Mouse (Mus musculus) cerebellum, adult 2 months (tissue): ENCODE results near the gene 1700025C18Rik. TPM values are rescaled to one million over a fixed set of nuclear protein-coding genes. Genes with fewer than 3 reads are reported as not detected.
A peak's percentile ranks its signal among the peaks of the same experiment; 100 is the strongest.

ENCODE experiments used
- DNase-seq, 2 experiments: peaks; one replicate each; pipeline ENCODE4 v3.0.0; 2021
- H3K27ac ChIP-seq: fragments of 200-500 bp; 2 replicates; pipeline ENCODE4 v1.5.1; 2012; ENCODE audit warnings: low read length, control low read depth, inconsistent platforms; ENCODE audit not compliant: insufficient read depth
- H3K27me3 ChIP-seq: fragments of 200-500 bp; 2 replicates; pipeline ENCODE4 v1.6.1; 2012; ENCODE audit warnings: inconsistent platforms, mild to moderate bottlenecking, low read length, moderate library complexity; ENCODE audit not compliant: control insufficient read depth, insufficient read depth
- H3K4me1 ChIP-seq: fragments of 200-500 bp; 2 replicates; pipeline ENCODE4 v1.6.1; 2011; ENCODE audit warnings: low read length; ENCODE audit not compliant: control insufficient read depth, insufficient read depth
- H3K4me3 ChIP-seq: fragments of 200-500 bp; replicated peaks from 2 replicates; pipeline ENCODE3; 2011; ENCODE audit warnings: mild to moderate bottlenecking, low read depth, low read length, control low read depth; ENCODE audit not compliant: insufficient read depth
- CTCF ChIP-seq: fragments of 200-500 bp; IDR thresholded peaks from 2 replicates; pipeline ENCODE4 v1.5.1; 2011; ENCODE audit warnings: low read depth, mild to moderate bottlenecking, control low read depth, low read length, moderate library complexity, borderline replicate concordance; ENCODE audit not compliant: insufficient read depth
- POLR2A ChIP-seq: fragments of 200-500 bp; IDR thresholded peaks from 2 replicates; pipeline ENCODE4 v1.6.1; 2011; ENCODE audit warnings: low read length, control low read depth, borderline replicate concordance; ENCODE audit not compliant: insufficient read depth
- WGBS: fragments of 180-500 bp; shearing (Covaris S2); methylation state at CpG from one replicate; pipeline ENCODE4 v1.1.7; 2018; 5-methylcytosine and 5-hydroxymethylcytosine counted together
- polyA plus RNA-seq: library from polyadenylated mRNA; depleted of rRNA; stranded (reverse); fragments of >200 nt; gene quantifications from 2 replicates; pipeline ENCODE4 v1.2.3, GENCODE M21; 2012

1700025C18Rik gene
- polyA plus RNA-seq, 1 experiment, result not detected

DNA sequence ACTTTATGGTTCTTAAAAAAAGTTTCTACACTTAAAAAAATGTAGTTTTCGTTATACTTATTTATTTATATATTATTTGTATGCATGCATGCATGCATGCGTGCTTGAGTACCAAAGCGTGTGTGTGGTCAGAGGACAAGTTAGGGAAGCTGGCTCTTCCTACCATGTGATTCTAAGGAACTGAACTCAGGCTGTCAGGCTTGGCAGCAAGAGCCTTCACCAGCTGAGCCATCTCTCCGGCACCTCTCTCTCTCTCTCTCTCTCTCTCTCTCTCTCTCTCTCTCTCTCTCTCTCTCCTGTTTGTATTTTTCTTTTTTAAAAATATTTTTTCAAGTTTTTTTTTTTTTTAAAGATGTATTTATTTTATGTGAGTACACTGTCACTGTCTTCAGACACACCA lies 30.6 kb downstream of the 1700025C18Rik start:
- H3K27ac ChIP-seq, result no peak overlapping the region
- H3K4me3 ChIP-seq, result no peak overlapping the region
- TF ChIP-seq CTCF, result no peak
- no peak for TF ChIP-seq POLR2A
- H3K27me3 ChIP-seq, result no peaks in the 10 kb centered on the region
- WGBS, result 82% methylated on average over 4 of the region's 4 CpGs
- no peak for DNase-seq
- peaks cover 3% of the 10 kb centered on the region; the same call in 1 of the 2 replicates for H3K4me1 ChIP-seq

DNA sequence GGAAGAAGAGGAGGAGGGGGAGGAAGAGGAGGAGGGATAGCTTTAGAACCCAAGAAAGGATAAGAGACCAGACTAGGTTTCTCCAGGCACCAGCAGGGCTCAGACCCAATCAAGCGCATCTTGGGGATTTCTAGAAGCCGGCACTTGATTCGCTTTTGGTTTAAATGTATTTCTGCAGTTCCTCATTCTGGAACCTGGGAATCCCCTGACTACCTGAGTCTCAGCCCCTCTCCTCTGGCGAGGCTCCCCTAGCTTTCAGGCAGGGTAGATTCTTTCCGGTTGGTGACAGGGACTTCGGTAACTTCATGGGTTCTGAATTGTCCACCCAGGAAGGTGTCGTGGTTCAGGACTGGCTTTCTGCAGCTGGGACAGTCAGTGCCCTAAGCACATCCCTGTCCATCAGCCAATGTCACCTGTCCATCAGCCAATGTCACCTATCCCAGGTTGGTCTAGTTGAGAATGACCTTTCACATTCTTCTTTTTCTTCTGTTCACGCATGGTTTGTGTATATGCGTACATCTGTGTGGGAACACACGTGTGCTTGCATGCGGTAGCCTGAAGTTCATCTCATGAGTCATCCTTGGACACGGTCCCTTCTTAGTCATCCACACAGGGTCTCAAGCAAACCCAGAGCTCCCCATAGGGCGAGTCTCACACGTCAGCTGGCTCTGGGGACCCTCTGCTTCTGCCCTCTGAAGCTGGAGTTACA lies 34.0 kb downstream of the 1700025C18Rik start:
- DNase-seq, result no peak
- TF ChIP-seq CTCF, result no peak
- TF ChIP-seq POLR2A, result no peak
- no peak overlapping the region for H3K27ac ChIP-seq
- peaks cover 3% of the 10 kb centered on the region; the same call in 1 of the 2 replicates for H3K4me1 ChIP-seq
- H3K27me3 ChIP-seq, result no peaks in the 10 kb centered on the region
- 90% methylated on average over 14 of the region's 14 CpGs for WGBS
- no peak overlapping the region for H3K4me3 ChIP-seq

DNA sequence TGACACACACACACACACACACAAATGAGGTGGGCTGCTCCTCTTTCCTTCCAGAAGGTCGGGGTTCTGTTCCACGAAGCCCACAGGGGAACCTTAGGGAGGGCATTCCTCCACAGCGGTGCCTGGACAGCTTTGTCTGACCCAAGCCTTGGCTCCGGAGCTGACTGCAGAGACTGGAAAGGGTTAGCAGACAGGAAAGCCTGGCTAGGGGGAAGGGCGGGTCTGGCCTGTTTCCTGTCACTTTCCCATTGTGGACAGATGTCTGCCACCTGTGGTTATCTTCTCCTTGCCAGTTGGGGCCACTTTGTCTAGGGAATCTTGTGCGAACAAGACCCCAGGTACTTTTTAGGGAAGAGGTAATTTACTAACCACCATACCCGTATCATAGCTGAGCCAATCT lies 34.6 kb downstream of the 1700025C18Rik start:
- H3K4me3 ChIP-seq, result no peak overlapping the region
- 18% methylated on average over 7 of the region's 7 CpGs for whole genome bisulfite sequencing
- H3K27ac ChIP-seq, result no peak overlapping the region
- no peaks in the 10 kb centered on the region for H3K27me3 ChIP-seq
- peaks cover 3% of the 10 kb centered on the region; the same call in 1 of the 2 replicates for H3K4me1 ChIP-seq
- DNase-seq, result no peak
- TF ChIP-seq CTCF, result no peak
- no peak for TF ChIP-seq POLR2A

DNA sequence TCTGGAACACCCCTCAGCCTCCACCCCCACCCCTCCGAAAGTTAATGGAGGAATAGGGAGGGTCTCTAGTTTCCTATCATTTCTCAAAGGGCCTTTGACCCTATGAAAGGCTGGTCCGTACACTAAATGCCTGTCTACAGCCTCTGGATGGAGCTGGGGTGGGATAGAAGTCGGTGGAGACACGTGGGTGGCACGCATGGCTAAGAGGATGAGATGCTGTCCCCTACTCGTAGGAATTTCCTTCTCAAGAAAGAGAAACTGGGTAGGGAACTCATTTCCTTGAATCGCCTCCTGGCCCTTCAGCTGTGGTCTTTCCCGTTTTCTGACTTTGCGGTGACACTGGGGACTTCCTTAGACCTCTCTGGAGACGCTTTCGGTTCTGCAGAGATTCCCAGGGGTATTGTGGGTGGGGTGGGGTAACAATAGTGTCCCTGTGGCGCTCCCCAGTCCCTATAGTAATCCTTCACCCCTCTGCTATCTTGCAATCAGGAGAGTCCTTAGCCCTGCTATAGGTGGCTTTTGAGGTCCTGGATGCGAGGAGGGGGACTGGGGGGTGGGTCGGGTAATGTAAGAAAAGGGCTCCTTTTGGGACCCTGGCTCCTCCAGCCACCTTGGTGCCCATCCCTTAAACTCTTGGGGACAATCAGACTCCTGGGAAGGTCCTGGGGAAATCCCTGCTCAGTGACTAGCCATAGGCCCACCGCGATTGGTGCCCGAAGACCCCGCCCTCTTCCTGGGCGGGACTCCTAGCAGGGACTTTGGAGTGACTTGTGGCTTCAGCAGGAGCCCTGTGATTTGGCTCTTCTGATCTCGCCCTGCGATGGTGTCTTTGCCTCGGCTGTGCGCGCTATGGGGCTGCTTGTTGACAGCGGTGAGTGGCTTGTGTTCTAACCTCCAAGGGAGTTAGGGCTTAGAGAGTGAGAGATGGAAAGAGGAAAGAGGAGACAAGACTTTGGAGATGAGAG lies 35.4 kb downstream of the 1700025C18Rik start, which contains the start of gene Cd40:
Gene Cd40 (plus strand): TSS at position 740 of the 965 bp plus-strand sequence.
- Histone ChIP-seq H3K4me1 (peaks cover 3% of the 10 kb centered on the region; the same call in 1 of the 2 replicates), H3K4me3 (no peak within 1 kb of the TSS), H3K27me3 (no peaks in the 10 kb centered on the region), H3K27ac (no peak within 1 kb of the TSS)
- peak in 1 of 2 experiments; percentile 35 for DNase-seq
- TF ChIP-seq CTCF, result no peak
- TF ChIP-seq POLR2A, result no peak
- WGBS, result 23% methylated on average over 25 of the region's 25 CpGs

DNA sequence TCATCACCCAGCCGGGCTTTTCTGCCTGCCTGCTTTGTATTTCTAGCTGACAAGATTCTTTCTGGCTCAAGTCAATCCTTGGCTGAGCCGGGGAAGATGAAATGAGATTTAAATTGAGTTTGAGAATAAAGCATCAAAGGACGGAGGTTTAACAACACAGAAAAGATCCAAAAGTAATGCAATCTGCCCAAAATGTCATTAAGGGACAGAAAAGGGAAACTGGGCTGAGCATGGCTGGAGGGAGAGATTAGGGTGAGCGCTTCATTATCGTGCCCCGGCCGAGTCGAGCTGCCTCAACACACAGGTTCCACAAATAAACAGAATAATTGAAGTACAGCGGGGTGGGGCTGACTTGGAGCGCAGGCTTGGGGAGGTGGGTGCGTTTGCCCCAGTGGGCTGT lies 39.0 kb downstream of the 1700025C18Rik start:
- Histone ChIP-seq H3K4me1 (peaks cover 3% of the 10 kb centered on the region; the same call in 1 of the 2 replicates), H3K4me3 (no peak overlapping the region), H3K27ac (no peak overlapping the region), H3K27me3 (no peaks in the 10 kb centered on the region)
- 60% methylated on average over 11 of the region's 11 CpGs for WGBS
- TF ChIP-seq CTCF (no peak), POLR2A (no peak)
- DNase-seq, result no peak

DNA sequence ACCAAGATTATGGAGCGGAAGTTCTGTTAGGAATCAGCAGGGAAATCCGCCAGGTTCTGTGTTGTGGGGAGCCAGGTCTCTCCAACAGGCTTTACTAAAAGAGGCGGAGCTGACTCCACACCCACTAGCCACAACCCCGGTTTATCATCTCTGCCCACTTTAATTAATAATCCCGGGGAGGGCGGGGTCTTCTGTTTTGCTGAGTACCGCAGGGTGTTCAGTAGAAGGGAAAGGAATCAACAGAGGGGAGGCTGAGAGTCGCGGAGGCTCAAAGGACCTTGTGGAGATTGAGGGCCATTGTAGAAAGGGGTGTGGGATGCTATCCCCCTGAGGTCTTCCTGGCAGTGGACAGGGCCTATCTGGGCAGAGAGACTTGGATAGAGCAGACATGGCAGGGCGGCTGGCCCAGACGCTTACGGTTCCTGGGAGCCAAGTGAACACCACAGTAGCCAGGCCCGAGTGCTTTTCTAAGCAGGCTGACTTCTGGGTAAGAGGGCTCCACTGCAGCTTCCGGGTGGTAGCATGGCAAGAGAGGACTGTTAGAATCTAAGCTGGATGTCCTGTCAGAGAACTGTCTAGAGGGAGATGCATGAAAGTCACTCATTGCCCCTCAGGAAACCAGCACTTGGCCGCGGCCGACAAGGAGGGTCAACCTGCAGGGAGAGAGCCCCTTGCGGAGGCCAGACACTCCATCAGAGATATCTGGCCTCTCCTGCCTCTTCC lies 39.6 kb downstream of the 1700025C18Rik start:
- no peak for TF ChIP-seq CTCF
- no peak for TF ChIP-seq POLR2A
- Histone ChIP-seq H3K27me3 (no peaks in the 10 kb centered on the region), H3K4me1 (peaks cover 3% of the 10 kb centered on the region; the same call in 1 of the 2 replicates), H3K4me3 (no peak overlapping the region), H3K27ac (no peak overlapping the region)
- 49% methylated on average over 18 of the region's 18 CpGs for WGBS
- DNase-seq, result no peak

DNA sequence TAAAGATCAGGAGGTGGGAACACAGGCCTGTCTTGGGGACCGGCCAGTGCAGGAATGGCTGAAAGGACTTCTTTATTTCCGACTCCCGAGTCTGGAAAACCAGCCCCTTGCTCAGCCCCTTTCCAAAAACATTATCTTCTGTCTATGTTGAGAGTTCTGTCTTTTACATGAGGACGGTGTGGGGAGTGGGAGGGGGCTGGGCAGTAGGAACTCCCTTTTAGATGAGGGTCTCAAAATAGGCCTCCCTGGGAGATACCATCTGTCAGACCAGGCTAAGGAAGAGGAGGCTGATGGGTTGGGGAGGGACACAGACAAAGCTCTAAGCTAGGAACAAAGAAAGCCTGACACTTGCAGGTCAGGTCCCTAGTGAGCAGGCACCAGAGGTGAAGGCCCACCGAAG lies 41.5 kb downstream of the 1700025C18Rik start:
- WGBS, result 51% methylated on average over 5 of the region's 5 CpGs
- DNase-seq, result no peak
- no peaks in the 10 kb centered on the region for H3K4me1 ChIP-seq
- TF ChIP-seq CTCF (no peak), POLR2A (no peak)
- H3K27ac ChIP-seq, result no peak overlapping the region
- no peak overlapping the region for H3K4me3 ChIP-seq
- no peaks in the 10 kb centered on the region for H3K27me3 ChIP-seq
